Mouse (Mus musculus) hindbrain, embryonic 14.5 days (tissue): ENCODE results near the gene Hook2. TPM values are rescaled to one million over a fixed set of nuclear protein-coding genes. Genes with fewer than 3 reads are reported as not detected.

Source experiments
- ATAC-seq: fragments of 200-750 bp; cut with Nextera tagmentation; 2 replicates; pipeline ENCODE4 v1.8.0; 2017; ENCODE audit warnings: moderate number of reproducible peaks, mild to moderate bottlenecking, moderate TSS enrichment, moderate library complexity; ENCODE audit not compliant: low FRiP score
- DNase-seq: peaks from one replicate; pipeline ENCODE4 v3.0.0-alpha.2; 2015; ENCODE audit warnings: low spot score
- H3K27ac ChIP-seq: fragments of 300-500 bp; sonication (generic); 2 replicates; pipeline ENCODE4 v1.5.1; 2014; ENCODE audit warnings: mild to moderate bottlenecking, moderate library complexity
- H3K27me3 ChIP-seq: fragments of 300-500 bp; sonication (generic); 2 replicates; pipeline ENCODE4 v1.6.1; 2014; ENCODE audit warnings: mild to moderate bottlenecking, low read length, mixed read lengths; ENCODE audit not compliant: control insufficient read depth, insufficient read depth
- H3K36me3 ChIP-seq: fragments of 300-500 bp; sonication (generic); replicated peaks from 2 replicates; pipeline ENCODE4 v1.6.1; 2014; ENCODE audit not compliant: control insufficient read depth, insufficient read depth
- H3K4me1 ChIP-seq: fragments of 300-500 bp; sonication (generic); replicated peaks from 2 replicates; pipeline ENCODE4 v1.6.1; 2014; ENCODE audit warnings: antibody characterized with exemption, low read length, mixed read lengths; ENCODE audit not compliant: control insufficient read depth, insufficient read depth
- H3K4me2 ChIP-seq: fragments of 300-500 bp; sonication (generic); replicated peaks from 2 replicates; pipeline ENCODE4 v1.6.1; 2014; ENCODE audit warnings: mild to moderate bottlenecking, moderate library complexity
- H3K4me3 ChIP-seq: fragments of 300-500 bp; sonication (generic); replicated peaks from 2 replicates; pipeline ENCODE4 v1.5.1; 2014; ENCODE audit warnings: mild to moderate bottlenecking, low read length
- H3K9ac ChIP-seq: fragments of 300-500 bp; sonication (generic); 2 replicates; pipeline ENCODE4 v1.6.1; 2014
- H3K9me3 ChIP-seq: fragments of 300-500 bp; sonication (generic); 2 replicates; pipeline ENCODE4 v1.6.1; 2016; ENCODE audit warnings: low read length; ENCODE audit not compliant: control insufficient read depth
- WGBS: fragments of 180-500 bp; shearing (Covaris S2); extraction: QIAGEN DNeasy Blood & Tissue Kit; methylation state at CpG from one replicate; pipeline ENCODE4 v1.1.7; 2014; 5-methylcytosine and 5-hydroxymethylcytosine counted together
- polyA plus RNA-seq: library from polyadenylated mRNA; unstranded; fragments of >200 nt; fragmentation: Nextera tagmentation; extraction: Ambion mirVana; gene quantifications from 2 replicates; pipeline ENCODE4 v1.2.1, GENCODE M21; 2014

The Hook2 gene
- polyA plus RNA-seq, 1 experiment from 2014 or later: 24.6 TPM

DNA sequence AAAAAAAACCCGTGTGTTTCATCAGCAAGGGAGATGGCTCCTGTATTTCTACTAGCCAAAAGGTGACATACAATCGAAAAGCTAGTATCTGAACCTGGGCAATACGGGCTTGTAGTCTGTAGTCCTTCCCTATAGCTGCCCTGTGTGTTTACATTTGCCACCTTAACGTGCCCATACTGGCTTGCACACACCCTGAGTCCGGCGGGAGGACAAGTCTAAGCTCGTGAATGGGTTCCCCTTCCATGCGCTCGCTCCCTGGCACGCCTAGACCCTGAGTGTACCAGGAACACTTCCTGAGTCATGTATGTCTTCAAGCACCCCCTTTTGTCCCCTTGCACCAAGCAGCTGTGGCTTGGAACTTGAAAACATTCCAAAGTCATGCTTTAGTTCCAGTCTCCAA, 26.3 kb downstream of the Hook2 start:
- no peaks in the 10 kb centered on the region for H3K9me3 ChIP-seq
- no peaks in the 10 kb centered on the region for H3K4me1 ChIP-seq
- no peak for DNase-seq
- H3K36me3 ChIP-seq: peaks cover 43% of the 10 kb centered on the region
- H3K4me2 ChIP-seq: no peak overlapping the region
- H3K4me3 ChIP-seq: no peak overlapping the region
- H3K27ac ChIP-seq: no peak overlapping the region
- ATAC-seq: no peak
- WGBS: 68% methylated on average over 10 of the region's 10 CpGs
- no peak overlapping the region for H3K9ac ChIP-seq
- H3K27me3 ChIP-seq: peaks cover 10% of the 10 kb centered on the region

DNA sequence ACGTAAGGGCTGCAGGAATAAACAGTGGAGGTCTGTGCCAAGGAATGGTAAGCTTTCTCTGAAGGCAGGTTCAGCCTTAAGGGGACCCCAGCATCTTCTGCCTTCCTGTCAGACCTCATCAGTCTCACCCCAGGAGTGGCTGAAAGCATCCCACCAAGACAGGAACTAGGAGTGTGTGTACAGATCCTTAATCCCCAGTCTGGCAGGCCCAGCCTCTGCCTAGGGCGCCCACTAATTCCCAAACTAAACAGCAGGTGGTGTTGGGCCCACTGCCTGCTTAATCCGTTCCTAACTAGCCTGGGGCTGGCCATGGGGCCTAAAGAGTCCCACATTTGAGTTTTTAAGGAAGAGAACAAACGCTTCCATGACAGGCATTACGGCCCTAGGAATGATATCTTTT, 26.8 kb downstream of the Hook2 start:
- no peak overlapping the region for H3K4me2 ChIP-seq
- no peaks in the 10 kb centered on the region for H3K9me3 ChIP-seq
- DNase-seq: no peak
- H3K4me1 ChIP-seq: no peaks in the 10 kb centered on the region
- peaks cover 48% of the 10 kb centered on the region for H3K36me3 ChIP-seq
- H3K9ac ChIP-seq: no peak overlapping the region
- 49% methylated on average over 5 of the region's 5 CpGs for WGBS
- ATAC-seq: no peak
- no peak overlapping the region for H3K4me3 ChIP-seq
- H3K27me3 ChIP-seq: peaks cover 8% of the 10 kb centered on the region
- H3K27ac ChIP-seq: no peak overlapping the region

DNA sequence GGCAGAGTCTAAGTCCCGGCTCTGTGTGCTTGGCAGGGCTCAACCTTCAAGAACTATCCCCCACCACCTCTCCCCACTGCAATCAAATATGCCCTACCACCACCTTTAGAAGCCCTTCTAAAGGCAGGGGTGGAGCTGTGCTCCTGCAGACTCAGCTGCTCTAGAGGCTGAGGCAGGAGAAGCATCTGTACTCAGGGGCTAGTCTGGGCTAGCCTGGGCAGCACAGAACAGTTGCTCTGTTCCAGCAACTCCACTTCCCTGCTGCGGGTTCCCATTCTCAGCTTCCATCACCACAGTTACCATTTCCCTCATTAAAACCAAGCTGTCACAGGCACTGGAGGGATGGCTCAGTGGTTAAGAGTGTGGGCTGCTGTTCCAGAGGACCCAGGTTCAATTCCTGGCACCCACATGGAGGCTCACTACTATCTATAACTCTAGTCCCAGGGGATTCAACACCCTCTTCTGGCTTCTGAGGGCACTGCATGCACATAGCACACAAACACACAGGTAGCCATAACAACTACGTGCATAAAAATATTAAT, 31.2 kb downstream of the Hook2 start:
- H3K36me3 ChIP-seq: peaks cover 67% of the 10 kb centered on the region

DNA sequence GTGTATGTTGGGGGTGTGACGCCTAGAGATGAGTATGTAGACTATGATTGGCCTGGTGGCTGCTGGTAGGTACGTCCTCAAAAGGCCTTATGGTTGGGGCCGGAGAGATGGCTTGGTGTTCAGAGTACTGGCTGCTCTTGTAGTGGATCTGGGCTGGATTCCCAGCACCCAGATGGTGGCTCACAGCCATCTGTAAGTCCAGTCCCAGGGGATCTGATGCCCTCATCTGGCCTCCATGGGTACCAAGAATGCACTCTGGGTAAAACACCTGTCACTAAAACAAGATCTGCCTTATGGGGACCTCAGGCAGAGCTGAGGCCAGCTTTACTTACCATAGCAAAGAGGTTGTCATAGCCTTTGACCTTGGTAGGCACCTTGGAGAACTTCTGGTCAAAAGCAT, 33.4 kb downstream of the Hook2 start:
- no peak for DNase-seq
- Histone ChIP-seq H3K27me3 (no peaks in the 10 kb centered on the region), H3K9ac (0 out of 2 replicates have a peak overlapping the region, but pooled peaks have one; percentile 83), H3K4me1 (peaks cover 29% of the 10 kb centered on the region), H3K4me2 (peak overlapping the region; percentile 86), H3K9me3 (no peaks in the 10 kb centered on the region), H3K27ac (no peak overlapping the region), H3K36me3 (peaks cover 53% of the 10 kb centered on the region), H3K4me3 (peak overlapping the region; percentile 88; the same call in 1 of the 2 replicates)
- ATAC-seq: no peak
- 91% methylated on average over 3 of the region's 3 CpGs for WGBS

More for the DNA sequence above, 31.2 kb downstream of the Hook2 start:
- Histone ChIP-seq H3K4me2 (no peak overlapping the region), H3K27ac (no peak overlapping the region), H3K27me3 (no peaks in the 10 kb centered on the region), H3K9me3 (no peaks in the 10 kb centered on the region), H3K4me3 (no peak overlapping the region), H3K4me1 (peaks cover 19% of the 10 kb centered on the region), H3K9ac (no peak overlapping the region)
- no peak for ATAC-seq
- 95% methylated on average over 3 of the region's 3 CpGs for WGBS
- DNase-seq: no peak

DNA sequence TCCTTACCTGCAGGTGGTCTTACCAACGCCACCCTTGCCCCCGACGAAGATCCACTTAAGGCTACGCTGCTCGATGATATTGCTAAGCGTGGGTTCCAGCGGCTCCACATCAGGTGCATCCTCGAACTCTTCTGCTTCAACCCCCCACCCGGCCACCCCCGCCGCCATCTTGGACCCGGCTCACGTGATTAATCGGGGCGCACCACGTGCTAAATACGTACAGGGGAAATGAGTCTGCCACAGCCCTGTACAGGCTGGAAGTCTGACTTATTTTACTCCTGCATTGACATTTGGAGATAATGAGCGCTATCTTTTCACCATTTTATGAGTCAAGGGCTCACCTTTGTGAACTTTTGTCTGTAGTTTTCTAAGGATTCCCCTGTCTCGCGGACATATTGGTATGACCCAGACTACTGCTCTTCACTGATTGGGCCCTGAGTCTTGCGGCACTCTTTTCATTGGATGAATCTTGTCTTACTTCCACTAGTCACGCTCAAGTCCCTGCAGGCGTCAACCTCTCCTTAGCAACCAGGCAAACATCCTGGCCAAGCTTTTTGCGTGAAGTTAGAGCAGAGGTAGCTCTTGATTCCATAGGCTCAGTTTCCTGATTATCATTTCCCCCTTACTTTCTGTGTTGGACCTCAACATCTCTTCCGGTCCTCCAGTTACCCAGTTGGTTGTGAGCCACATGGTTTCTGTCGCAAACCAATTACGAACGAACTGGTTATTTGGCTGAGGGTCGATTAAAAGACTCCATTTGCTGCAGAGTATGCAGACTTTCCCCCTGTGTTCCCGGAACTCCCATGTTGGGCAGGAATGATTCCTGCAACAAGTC, 34.9 kb downstream of the Hook2 start, which contains the start of gene Asna1:
Gene Asna1, minus strand, starts transcription at position 184 of the 835 bp plus-strand sequence.
- Histone ChIP-seq H3K9me3 (no peaks in the 10 kb centered on the region), H3K27me3 (no peaks in the 10 kb centered on the region), H3K27ac (peak within 1 kb of the TSS; percentile 69), H3K4me2 (peak within 1 kb of the TSS; percentile 86), H3K4me3 (peak within 1 kb of the TSS; percentile 88), H3K9ac (peak within 1 kb of the TSS; percentile 83), H3K4me1 (peaks cover 33% of the 10 kb centered on the region), H3K36me3 (peaks cover 45% of the 10 kb centered on the region)
- DNase-seq (peak; percentile 89), ATAC-seq (peak; percentile 89)
- 8% methylated on average over 30 of the region's 30 CpGs for WGBS

DNA sequence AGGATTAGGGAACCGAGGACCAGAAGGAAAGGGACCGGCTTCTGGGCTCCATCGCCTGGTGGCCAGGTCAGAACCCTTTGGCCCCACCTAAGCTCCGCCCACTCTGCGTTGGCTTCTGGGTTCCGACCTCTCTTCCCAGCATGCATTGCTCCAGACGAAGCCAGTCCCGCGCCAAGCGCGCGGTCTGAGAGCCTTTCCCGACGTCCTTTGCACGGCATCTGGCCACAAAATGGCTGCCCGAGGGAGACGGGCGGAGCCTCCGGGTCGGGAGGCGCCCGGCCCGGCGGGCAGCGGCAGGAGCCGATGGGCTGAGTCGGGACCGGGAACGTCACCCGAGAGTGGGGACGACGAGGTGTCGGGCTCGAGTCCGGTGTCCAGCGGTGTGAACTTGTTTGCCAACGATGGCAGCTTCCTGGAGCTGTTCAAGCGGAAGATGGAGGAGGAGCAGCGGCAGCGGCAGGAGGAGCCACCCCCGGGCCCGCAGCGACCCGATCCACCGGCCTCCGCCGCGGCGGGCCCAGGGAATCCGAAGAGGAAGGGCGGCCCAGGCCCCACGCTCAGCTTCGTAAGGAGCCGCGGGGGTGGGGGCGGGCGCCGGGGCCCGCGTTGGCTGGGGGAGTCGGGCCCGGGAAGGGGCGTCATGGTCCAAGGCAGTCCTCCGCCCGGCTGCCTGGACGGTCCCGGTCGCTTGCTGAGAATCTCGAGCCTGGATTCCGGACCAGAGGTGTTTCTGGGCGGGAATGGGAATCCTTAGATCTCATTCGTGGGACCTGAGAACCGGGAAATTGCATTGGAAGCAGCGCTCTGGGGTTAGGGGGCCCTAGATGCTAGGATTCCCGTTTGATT, 36.5 kb downstream of the Hook2 start, which contains the start of gene Trir:
Gene Trir, plus strand, starts transcription at position 154 of the 846 bp plus-strand sequence.
- H3K4me1 ChIP-seq: peaks cover 33% of the 10 kb centered on the region
- WGBS: under 1% methylated on average over 70 of the region's 75 CpGs
- ATAC-seq: peak; percentile 79

DNA sequence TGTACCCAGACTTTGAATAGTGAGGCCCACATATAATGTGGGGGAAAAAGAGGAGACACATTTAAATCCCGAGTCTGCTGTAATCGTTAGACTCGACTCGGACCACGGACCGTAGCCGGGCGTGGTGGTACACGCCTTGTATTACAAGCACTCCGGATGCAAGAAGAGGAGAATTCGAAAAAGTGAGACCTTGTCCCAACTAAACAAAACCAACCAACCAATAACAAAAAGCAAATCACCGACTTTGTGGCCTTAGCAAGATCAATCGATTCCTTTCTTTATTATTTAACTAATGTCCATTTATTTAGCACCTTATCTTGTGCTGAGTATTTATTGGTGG, 37.1 kb downstream of the Hook2 start:
- H3K4me3 ChIP-seq: peak overlapping the region; percentile 100
- H3K9ac ChIP-seq: peak overlapping the region; percentile 100
- no peaks in the 10 kb centered on the region for H3K27me3 ChIP-seq
- H3K36me3 ChIP-seq: peaks cover 45% of the 10 kb centered on the region
- WGBS: 2% methylated on average over 13 of the region's 13 CpGs
- H3K9me3 ChIP-seq: no peaks in the 10 kb centered on the region
- DNase-seq (no peak), ATAC-seq (no peak)
- H3K4me2 ChIP-seq: peak overlapping the region; percentile 86
- H3K4me1 ChIP-seq: peaks cover 33% of the 10 kb centered on the region
- peak overlapping the region; percentile 91 for H3K27ac ChIP-seq

More for the DNA sequence above, 36.5 kb downstream of the Hook2 start, which contains the start of gene Trir:
- H3K36me3 ChIP-seq: peaks cover 45% of the 10 kb centered on the region
- H3K9ac ChIP-seq: peak within 1 kb of the TSS; percentile 100
- peak within 1 kb of the TSS; percentile 100 for H3K4me3 ChIP-seq
- no peaks in the 10 kb centered on the region for H3K27me3 ChIP-seq
- H3K4me2 ChIP-seq: peak within 1 kb of the TSS; percentile 86
- peak; percentile 95 for DNase-seq
- peak within 1 kb of the TSS; percentile 91 for H3K27ac ChIP-seq
- H3K9me3 ChIP-seq: no peaks in the 10 kb centered on the region

DNA sequence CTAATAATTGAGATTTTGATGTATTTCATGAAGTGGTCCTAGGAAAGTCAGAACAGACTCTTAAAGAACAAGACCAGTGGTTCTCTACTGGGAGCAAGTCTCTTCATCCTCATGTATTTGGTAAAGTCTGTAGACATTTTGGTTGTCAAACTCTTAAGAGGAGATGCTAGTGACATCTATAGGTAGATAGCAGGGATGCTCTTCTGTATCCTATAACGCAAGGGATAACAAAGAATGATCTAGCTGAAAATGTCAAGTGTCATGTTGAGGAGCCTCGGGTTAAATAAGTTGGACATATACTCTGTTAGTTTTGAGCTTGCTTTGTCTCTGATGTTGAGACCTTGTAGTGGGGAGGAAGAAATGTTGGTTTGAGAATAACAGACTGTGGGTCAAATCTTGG, 37.5 kb downstream of the Hook2 start:
- 16% methylated on average over 2 of the region's 2 CpGs for WGBS
- Histone ChIP-seq H3K9ac (peak overlapping the region; percentile 100), H3K27ac (no peak overlapping the region; the same call in 1 of the 2 replicates), H3K4me1 (peaks cover 33% of the 10 kb centered on the region), H3K9me3 (no peaks in the 10 kb centered on the region), H3K27me3 (no peaks in the 10 kb centered on the region), H3K36me3 (peaks cover 45% of the 10 kb centered on the region), H3K4me3 (peak overlapping the region; percentile 100), H3K4me2 (peak overlapping the region; percentile 86)
- ATAC-seq: no peak
- DNase-seq: peak; percentile 32

DNA sequence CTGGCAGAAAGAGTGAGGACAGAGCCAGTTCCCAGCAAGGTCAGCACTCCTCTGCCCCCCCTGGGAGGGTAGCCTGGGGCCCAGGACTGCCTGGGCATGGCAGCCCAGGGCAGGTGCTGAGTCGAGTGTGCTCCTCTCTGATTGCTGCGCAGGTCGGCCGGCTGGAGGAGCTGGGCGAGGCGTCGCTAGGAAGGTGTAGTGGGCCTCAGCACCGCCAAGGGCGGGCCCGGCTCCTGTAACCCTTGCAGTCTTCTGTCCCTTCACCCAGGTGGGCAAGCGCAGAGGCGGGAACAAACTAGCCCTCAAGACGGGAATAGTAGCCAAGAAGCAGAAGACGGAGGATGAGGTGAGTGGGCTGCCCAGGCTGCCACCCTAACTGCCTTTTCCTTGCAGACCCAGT, 38.9 kb downstream of the Hook2 start:
- ATAC-seq (no peak), DNase-seq (no peak)
- WGBS: 92% methylated on average over 14 of the region's 14 CpGs
- Histone ChIP-seq H3K9ac (peak overlapping the region; percentile 100; the same call in 1 of the 2 replicates), H3K4me2 (peak overlapping the region; percentile 86), H3K9me3 (no peaks in the 10 kb centered on the region), H3K4me1 (peaks cover 28% of the 10 kb centered on the region), H3K27ac (no peak overlapping the region), H3K27me3 (no peaks in the 10 kb centered on the region), H3K4me3 (no peak overlapping the region), H3K36me3 (peaks cover 38% of the 10 kb centered on the region)
